Mouse (Mus musculus): ENCODE results near the gene Trim21. TPM values are rescaled to one million over a fixed set of nuclear protein-coding genes. Genes with fewer than 3 reads are reported as not detected.

The Trim21 gene
- polyA plus RNA-seq (2014; fragmentation: Nextera tagmentation; extraction: Ambion mirVana), result 0.57 and 0.96 TPM in 2 replicates

DNA sequence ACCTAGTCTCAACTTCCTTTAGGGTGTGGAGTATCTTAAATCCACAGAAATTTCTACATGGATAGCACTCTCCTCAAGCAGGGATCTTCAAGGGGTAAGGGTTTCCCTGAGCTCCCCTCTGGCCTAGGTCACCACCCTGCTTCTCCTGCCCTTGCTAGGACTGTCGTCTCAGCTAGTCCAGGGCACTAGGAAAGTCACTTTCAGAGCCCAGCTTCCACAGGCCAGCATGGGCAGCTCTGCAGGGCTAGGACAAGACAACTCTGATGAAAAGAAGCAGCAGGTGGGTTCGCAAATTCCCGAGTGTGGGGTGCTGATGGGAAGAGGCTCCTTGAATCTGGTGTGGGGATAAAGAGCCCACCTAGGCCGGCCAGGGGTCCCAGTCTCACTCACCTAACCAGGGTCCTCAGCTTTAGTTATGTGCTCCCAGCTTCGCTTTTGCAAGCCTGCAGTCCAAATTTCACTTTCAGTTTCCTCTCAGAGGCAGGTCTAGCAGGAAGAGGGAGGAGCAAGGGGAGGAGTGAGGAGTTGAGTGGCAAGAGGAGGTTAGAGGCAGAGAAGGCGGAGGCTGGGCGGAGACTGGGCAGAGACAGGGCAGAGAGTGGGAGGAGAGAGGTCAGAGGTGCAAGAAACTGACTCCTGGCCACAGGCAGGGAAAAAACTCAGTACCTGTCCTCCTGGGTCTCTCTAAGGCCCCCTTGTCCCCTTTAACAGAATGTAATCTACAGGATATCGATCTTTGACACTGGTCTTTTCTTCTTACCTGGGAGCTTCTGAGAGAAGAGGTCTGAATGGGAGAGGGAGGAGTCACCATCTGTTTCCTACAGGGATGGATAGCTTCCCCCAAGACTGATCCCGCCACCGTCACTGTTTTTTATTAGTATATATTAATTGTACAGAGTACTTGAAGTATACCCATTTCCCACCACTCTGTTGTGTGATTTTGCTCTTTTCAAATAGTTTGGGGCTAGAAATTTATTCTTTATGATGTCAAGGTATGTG lies at the start of gene Trim21:
Trim21 (minus strand) TSS at position 488 of the 999 bp plus-strand sequence.
- H3K4me2 ChIP-seq (ENCODE audit: low read length), result peak within 1 kb of the TSS; percentile 81
- peak; percentile 96 for ATAC-seq (ENCODE audit: insufficient number of reproducible peaks, insufficient read depth, low FRiP score, low read depth)
- H3K9me3 ChIP-seq (ENCODE audit: control insufficient read depth, low read length), result no peaks in the 10 kb centered on the region
- H3K27ac ChIP-seq (replicated peaks in 1 of 2; ENCODE audit: control insufficient read depth in 1 of 2, insufficient read depth in 1 of 2, low read depth in 2 of 2, low read length in 2 of 2), result peak within 1 kb of the TSS; percentile 31 to 56; a peak in 3 of 4 replicates
- H3K4me3 ChIP-seq (ENCODE audit: control insufficient read depth in 1 of 2, insufficient read depth in 1 of 2, low read depth in 1 of 2, low read length in 2 of 2), result peak within 1 kb of the TSS; percentile 61 to 77
- 18% methylated on average over 10 of the region's 10 CpGs for whole genome bisulfite sequencing
- H3K36me3 ChIP-seq (ENCODE audit: control insufficient read depth, insufficient read depth, low read length), result no peaks in the 10 kb centered on the region
- H3K9ac ChIP-seq (ENCODE audit: low read length), result peak within 1 kb of the TSS; percentile 74
- H3K27me3 ChIP-seq (ENCODE audit: control insufficient read depth, insufficient read depth, low read length), result no peaks in the 10 kb centered on the region
- H3K4me1 ChIP-seq (ENCODE audit: control insufficient read depth in 2 of 2, insufficient read depth in 2 of 2, low read length in 2 of 2), result peaks cover 2 to 8% of the 10 kb centered on the region in 2 experiments; a peak in 2 of 4 replicates

DNA sequence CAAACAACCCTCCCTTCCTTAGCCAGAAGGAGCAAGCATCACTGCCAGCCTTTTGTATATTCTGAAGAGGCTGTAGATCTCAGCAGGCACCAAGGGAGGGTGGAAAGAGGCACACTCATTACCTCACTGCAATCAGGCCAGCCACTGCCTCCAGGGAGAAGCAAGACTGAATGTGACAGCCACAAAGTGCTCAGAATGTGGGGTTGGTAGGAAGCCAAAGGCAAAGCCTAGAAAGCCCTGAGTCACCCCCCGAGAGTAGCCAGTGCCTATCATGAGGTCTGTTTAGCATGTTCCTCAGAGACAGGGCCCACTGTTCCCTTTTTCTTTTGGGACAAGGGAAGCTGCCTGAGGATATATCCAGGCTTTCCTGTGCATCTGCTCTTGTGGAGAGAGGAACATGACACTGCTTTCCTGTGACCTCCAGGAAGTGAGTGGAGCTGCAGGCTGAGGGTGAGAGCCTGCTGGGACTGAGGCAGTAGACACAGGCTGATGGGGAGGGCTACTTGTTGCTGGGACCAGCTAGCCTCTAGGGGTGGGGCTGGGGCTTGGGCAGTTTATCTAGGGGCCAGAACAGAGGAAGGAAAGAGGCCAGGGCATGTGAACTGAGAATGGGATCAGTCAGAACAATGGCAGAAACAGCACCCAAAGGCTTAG lies 32.2 kb upstream of the Trim21 start, which contains the start of gene Olfr552:
Olfr552 (plus strand) TSS at position 393 of the 654 bp plus-strand sequence.
- no peaks in the 10 kb centered on the region for H3K4me1 ChIP-seq (ENCODE audit: control insufficient read depth in 2 of 2, insufficient read depth in 2 of 2, low read length in 2 of 2)
- H3K27me3 ChIP-seq (ENCODE audit: control insufficient read depth, insufficient read depth, low read length), result no peaks in the 10 kb centered on the region
- no peaks in the 10 kb centered on the region for H3K36me3 ChIP-seq (ENCODE audit: control insufficient read depth, insufficient read depth, low read length)
- ATAC-seq (ENCODE audit: insufficient number of reproducible peaks, insufficient read depth, low FRiP score, low read depth), result no peak
- no peak within 1 kb of the TSS for H3K27ac ChIP-seq (replicated peaks in 1 of 2; ENCODE audit: control insufficient read depth in 1 of 2, insufficient read depth in 1 of 2, low read depth in 2 of 2, low read length in 2 of 2)
- H3K4me3 ChIP-seq (ENCODE audit: control insufficient read depth in 1 of 2, insufficient read depth in 1 of 2, low read depth in 1 of 2, low read length in 2 of 2), result no peak within 1 kb of the TSS
- no peak within 1 kb of the TSS for H3K9ac ChIP-seq (ENCODE audit: low read length)
- H3K4me2 ChIP-seq (ENCODE audit: low read length), result no peak within 1 kb of the TSS
- WGBS, result 52% methylated on average over 1 of the region's 1 CpGs
- no peaks in the 10 kb centered on the region for H3K9me3 ChIP-seq (ENCODE audit: control insufficient read depth, low read length)

DNA sequence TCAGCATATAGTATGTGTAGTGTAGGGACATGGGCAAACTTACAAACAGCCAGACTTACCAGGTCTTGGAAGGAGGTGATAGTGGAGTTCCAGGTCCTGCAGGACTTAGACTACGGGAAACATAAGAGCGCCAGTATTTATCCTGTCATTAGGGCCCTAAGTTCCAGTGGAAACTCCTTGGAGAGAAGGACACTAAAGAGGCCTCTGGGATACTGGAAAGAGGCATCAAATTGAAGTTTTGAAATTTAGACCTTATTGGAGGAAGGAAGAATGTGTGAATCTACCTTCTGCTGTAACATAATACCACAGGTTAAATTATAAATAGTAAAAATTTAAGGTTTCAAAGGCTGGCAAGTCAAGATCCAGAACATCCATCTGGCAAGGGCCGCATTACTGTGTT lies 26.5 kb upstream of the Trim21 start, which contains the start of gene Olfr551:
Olfr551 (minus strand) TSS at position 101 of the 400 bp plus-strand sequence.
- Histone ChIP-seq H3K9me3 (ENCODE audit: control insufficient read depth, low read length) (no peaks in the 10 kb centered on the region), H3K4me1 (ENCODE audit: control insufficient read depth in 2 of 2, insufficient read depth in 2 of 2, low read length in 2 of 2) (no peaks in the 10 kb centered on the region), H3K4me3 (ENCODE audit: control insufficient read depth in 1 of 2, insufficient read depth in 1 of 2, low read depth in 1 of 2, low read length in 2 of 2) (no peak within 1 kb of the TSS), H3K36me3 (ENCODE audit: control insufficient read depth, insufficient read depth, low read length) (no peaks in the 10 kb centered on the region), H3K27me3 (ENCODE audit: control insufficient read depth, insufficient read depth, low read length) (no peaks in the 10 kb centered on the region), H3K4me2 (ENCODE audit: low read length) (no peak within 1 kb of the TSS), H3K9ac (ENCODE audit: low read length) (no peak within 1 kb of the TSS), H3K27ac (replicated peaks in 1 of 2; ENCODE audit: control insufficient read depth in 1 of 2, insufficient read depth in 1 of 2, low read depth in 2 of 2, low read length in 2 of 2) (no peak within 1 kb of the TSS)
- no peak for ATAC-seq (ENCODE audit: insufficient number of reproducible peaks, insufficient read depth, low FRiP score, low read depth)
- 86% methylated on average over 3 of the region's 3 CpGs for WGBS

DNA sequence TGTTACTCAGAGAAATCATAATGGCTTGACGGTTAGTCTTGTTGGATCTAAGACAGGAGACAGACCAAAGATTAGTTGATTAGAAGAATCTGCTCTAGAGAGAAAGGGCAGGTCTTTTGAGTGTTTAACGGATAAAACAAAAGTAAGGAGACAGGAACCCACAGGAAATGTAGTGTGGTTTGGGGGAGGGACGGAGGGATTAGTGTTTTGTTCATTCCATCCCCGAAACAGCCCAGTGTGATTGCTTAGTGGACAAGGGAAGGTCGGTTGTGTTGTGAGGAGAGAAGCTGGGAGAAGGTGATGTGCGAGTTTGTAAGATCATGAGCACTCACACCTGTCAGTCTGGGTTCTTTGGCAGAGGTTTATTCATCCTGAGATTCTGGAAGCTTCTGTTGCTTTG lies 10.7 kb upstream of the Trim21 start:
- ATAC-seq (ENCODE audit: insufficient number of reproducible peaks, insufficient read depth, low FRiP score, low read depth), result no peak
- Histone ChIP-seq H3K4me1 (ENCODE audit: control insufficient read depth in 2 of 2, insufficient read depth in 2 of 2, low read length in 2 of 2) (no peaks in the 10 kb centered on the region), H3K27me3 (ENCODE audit: control insufficient read depth, insufficient read depth, low read length) (no peaks in the 10 kb centered on the region), H3K36me3 (ENCODE audit: control insufficient read depth, insufficient read depth, low read length) (no peaks in the 10 kb centered on the region), H3K4me2 (ENCODE audit: low read length) (no peak overlapping the region), H3K27ac (replicated peaks in 1 of 2; ENCODE audit: control insufficient read depth in 1 of 2, insufficient read depth in 1 of 2, low read depth in 2 of 2, low read length in 2 of 2) (no peak overlapping the region), H3K4me3 (ENCODE audit: control insufficient read depth in 1 of 2, insufficient read depth in 1 of 2, low read depth in 1 of 2, low read length in 2 of 2) (no peak overlapping the region), H3K9ac (ENCODE audit: low read length) (no peak overlapping the region), H3K9me3 (ENCODE audit: control insufficient read depth, low read length) (no peaks in the 10 kb centered on the region)
- 62% methylated on average over 6 of the region's 6 CpGs for whole genome bisulfite sequencing

DNA sequence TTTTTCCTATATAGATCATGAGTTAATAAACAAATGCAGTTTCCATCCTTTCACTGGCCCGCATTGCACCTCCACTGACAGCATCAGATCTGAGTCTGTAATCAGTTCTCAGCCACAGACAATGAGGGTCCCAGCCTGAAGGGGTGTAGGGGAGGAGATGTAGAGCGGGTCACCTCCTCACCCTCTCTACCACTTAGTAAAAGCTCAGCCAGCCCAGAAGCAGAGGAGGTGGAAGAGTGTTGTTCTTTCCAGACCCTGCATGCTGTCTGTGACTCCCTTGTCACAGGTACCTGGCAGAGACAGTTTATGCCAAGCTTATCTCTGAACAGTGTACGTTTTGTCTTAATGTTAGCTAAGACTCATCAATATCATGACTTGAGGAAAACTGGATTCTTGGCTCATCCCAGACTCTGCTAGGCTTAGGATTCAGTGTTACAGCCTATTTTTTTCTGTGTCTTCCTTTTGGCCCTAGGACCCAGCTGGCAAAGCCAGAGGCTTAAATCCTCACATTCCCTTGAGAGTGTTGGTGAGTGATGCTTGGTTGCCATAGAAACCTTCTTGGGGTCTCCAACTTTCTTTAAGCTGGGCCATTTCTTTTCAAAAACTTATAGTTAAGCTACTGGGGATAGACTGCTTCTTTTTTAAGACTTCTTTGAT lies 8.0 kb upstream of the Trim21 start:
- WGBS, result 62% methylated on average over 3 of the region's 3 CpGs
- Histone ChIP-seq H3K36me3 (ENCODE audit: control insufficient read depth, insufficient read depth, low read length) (no peaks in the 10 kb centered on the region), H3K4me2 (ENCODE audit: low read length) (no peak overlapping the region), H3K9ac (ENCODE audit: low read length) (no peak overlapping the region), H3K9me3 (ENCODE audit: control insufficient read depth, low read length) (no peaks in the 10 kb centered on the region), H3K4me1 (ENCODE audit: control insufficient read depth in 2 of 2, insufficient read depth in 2 of 2, low read length in 2 of 2) (no peaks in the 10 kb centered on the region), H3K4me3 (ENCODE audit: control insufficient read depth in 1 of 2, insufficient read depth in 1 of 2, low read depth in 1 of 2, low read length in 2 of 2) (no peak overlapping the region), H3K27ac (replicated peaks in 1 of 2; ENCODE audit: control insufficient read depth in 1 of 2, insufficient read depth in 1 of 2, low read depth in 2 of 2, low read length in 2 of 2) (no peak overlapping the region), H3K27me3 (ENCODE audit: control insufficient read depth, insufficient read depth, low read length) (no peaks in the 10 kb centered on the region)
- ATAC-seq (ENCODE audit: insufficient number of reproducible peaks, insufficient read depth, low FRiP score, low read depth), result no peak

DNA sequence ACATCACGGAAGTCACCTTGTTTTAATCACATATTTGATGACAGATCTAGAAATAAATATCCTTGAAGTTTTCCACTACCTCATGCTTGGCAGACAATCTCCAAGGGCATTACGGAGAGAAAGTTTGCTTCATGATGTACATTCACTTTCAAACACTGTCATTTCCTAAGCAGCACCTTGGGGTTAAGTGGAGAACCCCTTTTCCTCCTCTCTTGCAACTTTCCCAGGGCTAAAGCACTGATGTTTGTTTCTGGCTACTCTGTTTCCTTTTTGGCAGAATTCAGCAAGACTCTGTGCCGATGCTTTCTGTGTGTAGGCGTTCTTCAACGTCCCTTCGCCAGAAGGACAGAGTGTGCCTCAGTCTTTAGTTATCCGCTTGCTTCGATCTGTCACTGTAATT lies 5.9 kb upstream of the Trim21 start, which contains the start of gene Olfr550:
Olfr550 (plus strand) TSS at position 301 of the 400 bp plus-strand sequence.
- Histone ChIP-seq H3K9ac (ENCODE audit: low read length) (no peak within 1 kb of the TSS), H3K4me2 (ENCODE audit: low read length) (no peak within 1 kb of the TSS), H3K4me1 (ENCODE audit: control insufficient read depth in 2 of 2, insufficient read depth in 2 of 2, low read length in 2 of 2) (no peaks in the 10 kb centered on the region), H3K27me3 (ENCODE audit: control insufficient read depth, insufficient read depth, low read length) (no peaks in the 10 kb centered on the region), H3K36me3 (ENCODE audit: control insufficient read depth, insufficient read depth, low read length) (no peaks in the 10 kb centered on the region), H3K27ac (replicated peaks in 1 of 2; ENCODE audit: control insufficient read depth in 1 of 2, insufficient read depth in 1 of 2, low read depth in 2 of 2, low read length in 2 of 2) (no peak within 1 kb of the TSS), H3K9me3 (ENCODE audit: control insufficient read depth, low read length) (no peaks in the 10 kb centered on the region), H3K4me3 (ENCODE audit: control insufficient read depth in 1 of 2, insufficient read depth in 1 of 2, low read depth in 1 of 2, low read length in 2 of 2) (no peak within 1 kb of the TSS)
- ATAC-seq (ENCODE audit: insufficient number of reproducible peaks, insufficient read depth, low FRiP score, low read depth), result no peak
- 85% methylated on average over 8 of the region's 8 CpGs for WGBS

DNA sequence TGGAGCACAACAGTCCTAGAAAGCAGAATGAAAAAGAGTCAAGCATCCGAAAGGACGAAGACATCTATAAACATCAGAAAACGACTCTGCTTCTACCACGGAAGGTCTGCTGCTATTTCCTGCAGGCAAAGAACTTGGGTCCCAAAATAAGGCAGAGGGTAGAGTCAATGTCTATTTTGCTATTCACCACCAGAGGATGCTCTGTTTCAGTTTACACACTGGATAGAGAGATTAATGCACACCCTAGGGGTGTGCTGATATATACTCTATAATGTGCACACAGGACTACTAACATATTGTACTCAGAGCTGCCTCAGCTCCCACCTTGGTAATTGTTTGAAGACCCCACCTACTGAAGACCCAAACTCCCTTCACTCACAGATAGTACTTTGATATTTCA lies 933 bp upstream of the Trim21 start:
- H3K9me3 ChIP-seq (ENCODE audit: control insufficient read depth, low read length), result no peaks in the 10 kb centered on the region
- H3K4me1 ChIP-seq (ENCODE audit: control insufficient read depth in 2 of 2, insufficient read depth in 2 of 2, low read length in 2 of 2), result peaks cover 2 to 8% of the 10 kb centered on the region in 2 experiments; a peak in 2 of 4 replicates
- H3K36me3 ChIP-seq (ENCODE audit: control insufficient read depth, insufficient read depth, low read length), result no peaks in the 10 kb centered on the region
- no peaks in the 10 kb centered on the region for H3K27me3 ChIP-seq (ENCODE audit: control insufficient read depth, insufficient read depth, low read length)
- H3K27ac ChIP-seq (replicated peaks in 1 of 2; ENCODE audit: control insufficient read depth in 1 of 2, insufficient read depth in 1 of 2, low read depth in 2 of 2, low read length in 2 of 2), result no peak overlapping the region
- no peak overlapping the region for H3K4me3 ChIP-seq (ENCODE audit: control insufficient read depth in 1 of 2, insufficient read depth in 1 of 2, low read depth in 1 of 2, low read length in 2 of 2)
- WGBS, result 85% methylated on average over 4 of the region's 4 CpGs
- no peak for ATAC-seq (ENCODE audit: insufficient number of reproducible peaks, insufficient read depth, low FRiP score, low read depth)
- H3K9ac ChIP-seq (ENCODE audit: low read length), result no peak overlapping the region
- H3K4me2 ChIP-seq (ENCODE audit: low read length), result no peak overlapping the region
